Mouse (Mus musculus): ENCODE measurements around the gene Farp1. TPM values are rescaled to one million over a fixed set of nuclear protein-coding genes. Genes with fewer than 3 reads are reported as not detected.
A peak's percentile ranks its signal among the peaks of the same experiment; 100 is the strongest.
"Not testable (repeated sequence)": the region's sequence is repeated elsewhere in the genome, so short reads cannot be mapped to it uniquely, and the experiment has no call there.

The Farp1 gene
- polyA plus RNA-seq, 1 experiment = 77.6 TPM

GRCm38 (mm10) chr14:121035663-121036473 lies 868 bp downstream of the Farp1 start:
- TF ChIP-seq POLR2A (IDR thresholded peaks at IDR 0.05; ENCODE audit: borderline replicate concordance, extremely low read depth, insufficient read depth, insufficient read length, poor library complexity, severe bottlenecking) (peak; percentile 17; the same call in 1 of the 2 replicates), CTCF (IDR thresholded peaks at IDR 0.05; ENCODE audit: borderline replicate concordance, extremely low read depth, insufficient read depth, insufficient read length) (no peak)
- DNase-seq (ENCODE audit: low read depth) = peak; percentile 78

- DNase-seq (ENCODE audit: low read depth) = peak; percentile 55
- no peak for TF ChIP-seq CTCF (IDR thresholded peaks at IDR 0.05; ENCODE audit: borderline replicate concordance, extremely low read depth, insufficient read depth, insufficient read length)
- TF ChIP-seq POLR2A (IDR thresholded peaks at IDR 0.05; ENCODE audit: borderline replicate concordance, extremely low read depth, insufficient read depth, insufficient read length, poor library complexity, severe bottlenecking) = no peak
Measured at GRCm38 (mm10) chr14:121036612-121037221, 1.7 kb downstream of the Farp1 start.

- TF ChIP-seq CTCF (IDR thresholded peaks at IDR 0.05; ENCODE audit: borderline replicate concordance, extremely low read depth, insufficient read depth, insufficient read length) (no peak), POLR2A (IDR thresholded peaks at IDR 0.05; ENCODE audit: borderline replicate concordance, extremely low read depth, insufficient read depth, insufficient read length, poor library complexity, severe bottlenecking) (no peak)
- DNase-seq (ENCODE audit: low read depth) = peak; percentile 43
Measured at GRCm38 (mm10) chr14:121037276-121037675, 2.3 kb downstream of the Farp1 start.

DNA sequence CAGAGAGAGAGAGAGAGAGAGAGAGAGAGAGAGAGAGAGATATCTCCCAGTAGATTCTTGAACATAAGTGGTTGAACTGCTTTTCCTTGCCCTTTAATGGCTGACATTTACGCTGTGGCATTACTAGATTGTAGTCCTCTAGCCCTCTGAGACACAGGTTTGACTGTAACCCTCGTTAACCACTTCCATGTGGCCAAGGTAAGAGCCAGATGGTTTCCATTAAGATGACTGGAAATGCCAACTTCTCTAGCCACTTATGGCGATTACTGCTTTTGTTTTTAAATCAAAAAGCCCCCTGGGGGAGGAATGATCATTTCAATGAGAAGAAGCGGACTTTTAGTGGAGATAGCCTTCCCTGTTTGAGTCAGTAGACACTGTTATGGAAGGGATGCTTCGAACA lies 3.7 kb downstream of the Farp1 start:
- DNase-seq (ENCODE audit: low read depth) = no peak
- no peak for TF ChIP-seq POLR2A (IDR thresholded peaks at IDR 0.05; ENCODE audit: borderline replicate concordance, extremely low read depth, insufficient read depth, insufficient read length, poor library complexity, severe bottlenecking)
- TF ChIP-seq CTCF (IDR thresholded peaks at IDR 0.05; ENCODE audit: borderline replicate concordance, extremely low read depth, insufficient read depth, insufficient read length) = no peak

DNA sequence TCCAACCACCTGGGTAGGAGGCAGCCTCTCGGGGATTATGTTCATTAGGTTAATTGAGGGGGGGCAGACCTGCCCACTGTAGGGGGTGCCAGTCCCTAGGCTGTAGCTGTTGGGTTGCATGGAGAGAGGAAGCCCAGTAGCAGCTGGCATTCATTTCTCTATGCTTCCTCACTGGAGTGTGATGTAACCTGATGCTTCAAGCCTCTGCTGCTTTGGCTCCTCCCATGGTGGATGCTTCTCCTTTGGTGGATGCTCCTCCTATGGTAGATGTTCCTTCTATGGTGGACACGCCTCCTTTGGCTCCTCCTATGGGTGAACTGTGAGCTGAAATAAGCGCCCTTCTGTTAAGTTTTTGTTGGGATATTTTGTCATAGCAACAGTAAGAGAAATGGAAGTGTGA lies 9.1 kb downstream of the Farp1 start:
- TF ChIP-seq POLR2A (IDR thresholded peaks at IDR 0.05; ENCODE audit: borderline replicate concordance, extremely low read depth, insufficient read depth, insufficient read length, poor library complexity, severe bottlenecking) = no peak
- TF ChIP-seq CTCF (IDR thresholded peaks at IDR 0.05; ENCODE audit: borderline replicate concordance, extremely low read depth, insufficient read depth, insufficient read length) = no peak
- DNase-seq (ENCODE audit: low read depth) = no peak

- TF ChIP-seq CTCF (IDR thresholded peaks at IDR 0.05; ENCODE audit: borderline replicate concordance, extremely low read depth, insufficient read depth, insufficient read length) (no peak), POLR2A (IDR thresholded peaks at IDR 0.05; ENCODE audit: borderline replicate concordance, extremely low read depth, insufficient read depth, insufficient read length, poor library complexity, severe bottlenecking) (no peak)
- DNase-seq (ENCODE audit: low read depth) = no peak
Measured at GRCm38 (mm10) chr14:121046313-121046961, 11.4 kb downstream of the Farp1 start.

DNA sequence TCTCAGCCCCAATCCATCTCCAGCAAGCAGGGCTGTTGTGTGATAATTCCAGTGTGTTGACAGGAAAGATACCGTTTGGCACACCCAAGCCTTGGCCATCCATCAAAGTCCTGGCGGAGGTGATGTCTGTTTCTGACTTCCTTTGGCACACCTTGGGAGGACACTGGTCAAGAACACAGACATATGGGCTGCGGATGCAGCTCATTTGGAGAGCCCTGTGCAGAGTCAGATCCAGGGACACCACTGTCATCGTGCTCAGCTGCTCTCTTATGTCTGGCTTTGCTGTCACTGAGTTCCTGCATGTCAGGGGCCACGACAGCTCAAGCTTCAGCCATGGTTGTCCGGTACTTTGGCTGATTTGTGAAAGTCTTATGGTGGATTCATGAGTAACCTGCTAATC lies 12.8 kb downstream of the Farp1 start:
- DNase-seq (ENCODE audit: low read depth) = no peak
- no peak for TF ChIP-seq CTCF (IDR thresholded peaks at IDR 0.05; ENCODE audit: borderline replicate concordance, extremely low read depth, insufficient read depth, insufficient read length)
- no peak for TF ChIP-seq POLR2A (IDR thresholded peaks at IDR 0.05; ENCODE audit: borderline replicate concordance, extremely low read depth, insufficient read depth, insufficient read length, poor library complexity, severe bottlenecking)

GRCm38 (mm10) chr14:121051002-121051401 lies 16.0 kb downstream of the Farp1 start:
- not testable (repeated sequence) for DNase-seq (ENCODE audit: low read depth)

GRCm38 (mm10) chr14:121053020-121053518 lies 18.1 kb downstream of the Farp1 start:
- peak; percentile 59 for DNase-seq (ENCODE audit: low read depth)
- TF ChIP-seq CTCF (IDR thresholded peaks at IDR 0.05; ENCODE audit: borderline replicate concordance, extremely low read depth, insufficient read depth, insufficient read length) (no peak), POLR2A (IDR thresholded peaks at IDR 0.05; ENCODE audit: borderline replicate concordance, extremely low read depth, insufficient read depth, insufficient read length, poor library complexity, severe bottlenecking) (no peak)

DNA sequence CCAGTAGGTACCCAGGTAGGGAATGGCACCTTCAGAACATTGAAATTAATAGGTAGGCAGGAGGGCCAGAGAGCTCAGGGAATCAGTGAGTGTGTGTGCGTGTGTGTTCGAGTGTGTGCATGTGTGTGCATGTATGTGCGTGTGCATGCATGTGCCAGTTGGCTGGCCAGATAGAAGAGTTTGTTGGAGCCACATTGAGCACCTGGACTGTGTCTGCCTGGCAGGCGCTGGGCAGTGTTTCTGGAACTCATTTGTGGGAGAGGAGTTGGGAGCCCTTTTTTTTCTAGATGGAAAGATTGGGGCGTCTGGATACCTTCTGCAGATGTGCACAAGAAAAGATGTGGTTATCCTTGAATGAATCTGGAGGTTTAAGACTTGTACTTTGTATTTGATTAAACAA lies 19.1 kb downstream of the Farp1 start:
- TF ChIP-seq CTCF (IDR thresholded peaks at IDR 0.05; ENCODE audit: borderline replicate concordance, extremely low read depth, insufficient read depth, insufficient read length) = no peak
- TF ChIP-seq POLR2A (IDR thresholded peaks at IDR 0.05; ENCODE audit: borderline replicate concordance, extremely low read depth, insufficient read depth, insufficient read length, poor library complexity, severe bottlenecking) = no peak
- DNase-seq (ENCODE audit: low read depth) = no peak

- TF ChIP-seq CTCF (IDR thresholded peaks at IDR 0.05; ENCODE audit: borderline replicate concordance, extremely low read depth, insufficient read depth, insufficient read length) (no peak), POLR2A (IDR thresholded peaks at IDR 0.05; ENCODE audit: borderline replicate concordance, extremely low read depth, insufficient read depth, insufficient read length, poor library complexity, severe bottlenecking) (no peak)
- no peak for DNase-seq (ENCODE audit: low read depth)
Measured at GRCm38 (mm10) chr14:121057750-121058149, 22.8 kb downstream of the Farp1 start.
